Mouse (Mus musculus): ENCODE results near the gene Arhgap31. TPM values are rescaled to one million over a fixed set of nuclear protein-coding genes. Genes with fewer than 3 reads are reported as not detected.
"Not testable (repeated sequence)": the region's sequence is repeated elsewhere in the genome, so short reads cannot be mapped to it uniquely, and the experiment has no call there.

Gene Arhgap31
- polyA plus RNA-seq, 1 experiment from 2014 or later = 17.3 TPM

GRCm38 (mm10) chr16:38730921-38731320 is 17.8 kb upstream of the Arhgap31 start:
- Histone ChIP-seq H3K27ac (replicated peaks; ENCODE audit: low read depth, low read length) (no peak overlapping the region), H3K4me2 (ENCODE audit: low read depth, low read length) (peak overlapping the region; percentile 42; the same call in 1 of the 2 replicates)
- 46% methylated on average over 8 of the region's 8 CpGs for WGBS

DNA sequence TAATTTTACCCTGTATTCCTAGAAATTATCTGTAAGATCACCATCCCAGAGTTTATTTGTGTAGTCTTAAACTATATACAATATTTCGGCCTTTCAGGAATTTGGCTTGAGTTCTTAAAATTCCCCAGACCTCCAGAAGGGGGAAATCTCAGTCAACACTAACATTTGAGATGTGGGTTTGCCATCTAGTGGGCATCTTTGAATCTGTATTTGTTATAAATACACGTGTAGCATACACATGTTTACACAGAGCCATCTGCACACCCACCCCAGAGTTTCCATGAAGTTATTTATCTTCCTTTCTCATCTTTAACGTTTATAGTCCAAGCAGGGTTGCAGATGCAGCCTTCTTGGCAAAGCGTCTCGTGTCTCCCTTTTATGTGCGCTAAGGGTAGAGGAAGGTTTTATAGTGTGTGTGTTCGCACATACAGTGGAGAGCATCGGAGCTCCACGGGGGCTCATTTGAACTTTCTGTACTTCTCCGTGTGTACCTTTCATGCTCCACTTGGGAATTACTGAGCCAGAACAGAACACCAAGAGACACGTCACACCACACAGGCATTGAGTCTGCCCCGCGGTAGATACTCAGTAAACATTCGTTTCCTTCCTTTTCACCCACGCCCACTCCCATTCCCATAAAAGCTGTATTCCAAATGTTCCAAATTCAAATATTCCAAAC is 16.7 kb upstream of the Arhgap31 start:
- Histone ChIP-seq H3K4me2 (ENCODE audit: low read depth, low read length) (peak overlapping the region; percentile 42), H3K9ac (ENCODE audit: low read depth, low read length) (0 out of 2 replicates have a peak overlapping the region, but pooled peaks have one; percentile 30), H3K27ac (replicated peaks; ENCODE audit: low read depth, low read length) (peak overlapping the region; percentile 28), H3K4me3 (ENCODE audit: low read depth, low read length) (peak overlapping the region; percentile 14; the same call in 1 of the 2 replicates), H3K4me1 (ENCODE audit: control insufficient read depth, insufficient read depth, low read length) (peaks cover 5% of the 10 kb centered on the region; the same call in 1 of the 2 replicates), H3K9me3 (ENCODE audit: control insufficient read depth, low read length) (no peaks in the 10 kb centered on the region), H3K36me3 (ENCODE audit: control insufficient read depth, insufficient read depth, low read length) (no peaks in the 10 kb centered on the region), H3K27me3 (replicated peaks; ENCODE audit: control insufficient read depth, insufficient read depth, low read length) (no peaks in the 10 kb centered on the region)
- 44% methylated on average over 15 of the region's 15 CpGs for WGBS
- peak; percentile 68; the same call in 1 of the 2 replicates for ATAC-seq (ENCODE audit: low read depth)
- peak; percentile 88 for DNase-seq (ENCODE audit: low spot score)

More at GRCm38 (mm10) chr16:38730921-38731320, 17.8 kb upstream of the Arhgap31 start:
- no peak overlapping the region for H3K4me3 ChIP-seq (ENCODE audit: low read depth, low read length)
- H3K4me1 ChIP-seq (ENCODE audit: control insufficient read depth, insufficient read depth, low read length) = peaks cover 5% of the 10 kb centered on the region; the same call in 1 of the 2 replicates
- no peak for ATAC-seq (ENCODE audit: low read depth)
- H3K36me3 ChIP-seq (ENCODE audit: control insufficient read depth, insufficient read depth, low read length) = no peaks in the 10 kb centered on the region
- no peaks in the 10 kb centered on the region for H3K9me3 ChIP-seq (ENCODE audit: control insufficient read depth, low read length)
- H3K27me3 ChIP-seq (replicated peaks; ENCODE audit: control insufficient read depth, insufficient read depth, low read length) = no peaks in the 10 kb centered on the region
- no peak overlapping the region for H3K9ac ChIP-seq (ENCODE audit: low read depth, low read length)
- no peak for DNase-seq (ENCODE audit: low spot score)

DNA sequence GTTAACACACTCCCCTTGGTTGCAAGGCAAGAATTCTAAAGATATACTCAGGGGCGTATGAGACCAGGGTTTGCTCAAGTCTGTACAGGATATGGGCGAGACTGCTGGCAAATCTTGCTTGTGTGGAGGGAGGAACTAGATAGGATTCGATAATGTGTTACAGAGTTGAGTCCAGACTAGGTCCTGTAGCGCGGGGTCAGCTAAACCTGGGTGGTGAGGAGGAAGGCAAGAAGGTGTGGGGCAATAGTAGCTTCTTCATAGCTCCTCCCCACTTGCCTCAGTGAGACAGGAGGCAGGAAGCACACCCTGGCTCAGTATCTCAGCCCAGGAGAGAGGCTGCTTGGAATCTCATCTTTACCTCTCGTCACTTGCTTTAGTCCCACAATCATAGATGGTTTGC is 16.1 kb upstream of the Arhgap31 start:
- no peak for ATAC-seq (ENCODE audit: low read depth)

DNA sequence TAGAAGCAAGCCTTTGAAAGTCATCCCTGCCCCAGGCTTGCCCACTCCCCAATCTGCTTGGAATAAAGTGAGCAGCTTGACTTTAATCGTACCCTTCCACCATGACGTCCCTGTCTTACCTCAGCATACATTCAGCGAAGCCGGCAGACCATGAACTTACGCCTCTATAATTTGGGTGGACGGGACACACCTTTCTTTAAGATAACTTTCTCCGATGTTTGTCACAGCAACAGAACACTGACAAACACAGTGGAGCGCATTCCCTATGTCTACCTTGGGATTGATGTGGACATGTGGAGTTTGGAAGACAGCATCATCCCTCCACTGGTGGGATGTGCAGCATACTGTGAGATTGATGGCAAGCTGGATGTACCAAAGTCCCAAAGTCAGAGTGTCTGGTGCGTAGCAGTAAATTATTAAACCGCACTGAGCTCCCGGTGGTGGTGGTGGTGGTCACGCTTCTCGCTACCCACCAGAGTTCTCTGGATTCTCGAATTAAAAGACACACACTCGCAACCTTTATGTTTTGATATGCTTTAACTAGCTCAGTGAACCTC is 15.6 kb upstream of the Arhgap31 start:
- no peak overlapping the region for H3K9ac ChIP-seq (ENCODE audit: low read depth, low read length)
- DNase-seq (ENCODE audit: low spot score) (no peak), ATAC-seq (ENCODE audit: low read depth) (no peak)
- no peaks in the 10 kb centered on the region for H3K27me3 ChIP-seq (replicated peaks; ENCODE audit: control insufficient read depth, insufficient read depth, low read length)
- no peaks in the 10 kb centered on the region for H3K36me3 ChIP-seq (ENCODE audit: control insufficient read depth, insufficient read depth, low read length)
- WGBS = 92% methylated on average over 15 of the region's 15 CpGs
- H3K27ac ChIP-seq (replicated peaks; ENCODE audit: low read depth, low read length) = no peak overlapping the region
- peaks cover 5% of the 10 kb centered on the region; the same call in 1 of the 2 replicates for H3K4me1 ChIP-seq (ENCODE audit: control insufficient read depth, insufficient read depth, low read length)
- H3K4me3 ChIP-seq (ENCODE audit: low read depth, low read length) = no peak overlapping the region
- no peak overlapping the region for H3K4me2 ChIP-seq (ENCODE audit: low read depth, low read length)
- H3K9me3 ChIP-seq (ENCODE audit: control insufficient read depth, low read length) = no peaks in the 10 kb centered on the region

More for the DNA sequence above, 16.1 kb upstream of the Arhgap31 start:
- DNase-seq (ENCODE audit: low spot score) = no peak
- H3K4me1 ChIP-seq (ENCODE audit: control insufficient read depth, insufficient read depth, low read length) = peaks cover 5% of the 10 kb centered on the region; the same call in 1 of the 2 replicates
- no peaks in the 10 kb centered on the region for H3K9me3 ChIP-seq (ENCODE audit: control insufficient read depth, low read length)
- no peak overlapping the region for H3K27ac ChIP-seq (replicated peaks; ENCODE audit: low read depth, low read length)
- H3K36me3 ChIP-seq (ENCODE audit: control insufficient read depth, insufficient read depth, low read length) = no peaks in the 10 kb centered on the region
- H3K27me3 ChIP-seq (replicated peaks; ENCODE audit: control insufficient read depth, insufficient read depth, low read length) = no peaks in the 10 kb centered on the region
- no peak overlapping the region for H3K4me2 ChIP-seq (ENCODE audit: low read depth, low read length)
- no peak overlapping the region for H3K9ac ChIP-seq (ENCODE audit: low read depth, low read length)
- WGBS = 79% methylated on average over 6 of the region's 6 CpGs
- no peak overlapping the region for H3K4me3 ChIP-seq (ENCODE audit: low read depth, low read length)

DNA sequence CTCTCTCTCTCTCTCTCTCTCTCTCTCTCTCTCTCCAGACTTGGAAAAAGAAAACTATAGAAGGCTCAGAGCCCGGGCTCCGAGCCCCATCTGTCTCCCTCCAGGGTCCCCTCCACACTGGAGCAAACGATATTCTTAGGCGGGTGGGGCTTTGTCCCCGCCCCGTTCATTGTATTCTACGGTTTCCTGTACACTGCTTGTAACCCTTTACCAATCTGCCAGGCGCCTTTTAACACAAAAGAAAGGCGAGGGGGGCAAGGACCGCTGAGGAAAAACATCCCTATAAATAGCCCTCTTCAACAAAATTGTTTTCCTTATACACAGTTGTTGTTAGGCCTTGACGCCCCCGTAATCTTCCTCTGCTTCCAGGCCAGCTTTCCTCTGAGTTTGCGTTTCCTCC is 11.9 kb upstream of the Arhgap31 start:
- no peak overlapping the region for H3K4me3 ChIP-seq (ENCODE audit: low read depth, low read length)
- DNase-seq (ENCODE audit: low spot score) (no peak), ATAC-seq (ENCODE audit: low read depth) (no peak)
- no peaks in the 10 kb centered on the region; the same call in 1 of the 2 replicates for H3K4me1 ChIP-seq (ENCODE audit: control insufficient read depth, insufficient read depth, low read length)
- no peak overlapping the region for H3K27ac ChIP-seq (replicated peaks; ENCODE audit: low read depth, low read length)
- H3K9ac ChIP-seq (ENCODE audit: low read depth, low read length) = no peak overlapping the region
- no peak overlapping the region for H3K4me2 ChIP-seq (ENCODE audit: low read depth, low read length)
- H3K9me3 ChIP-seq (ENCODE audit: control insufficient read depth, low read length) = no peaks in the 10 kb centered on the region
- H3K27me3 ChIP-seq (replicated peaks; ENCODE audit: control insufficient read depth, insufficient read depth, low read length) = no peaks in the 10 kb centered on the region
- 67% methylated on average over 13 of the region's 13 CpGs for WGBS
- no peaks in the 10 kb centered on the region for H3K36me3 ChIP-seq (ENCODE audit: control insufficient read depth, insufficient read depth, low read length)

DNA sequence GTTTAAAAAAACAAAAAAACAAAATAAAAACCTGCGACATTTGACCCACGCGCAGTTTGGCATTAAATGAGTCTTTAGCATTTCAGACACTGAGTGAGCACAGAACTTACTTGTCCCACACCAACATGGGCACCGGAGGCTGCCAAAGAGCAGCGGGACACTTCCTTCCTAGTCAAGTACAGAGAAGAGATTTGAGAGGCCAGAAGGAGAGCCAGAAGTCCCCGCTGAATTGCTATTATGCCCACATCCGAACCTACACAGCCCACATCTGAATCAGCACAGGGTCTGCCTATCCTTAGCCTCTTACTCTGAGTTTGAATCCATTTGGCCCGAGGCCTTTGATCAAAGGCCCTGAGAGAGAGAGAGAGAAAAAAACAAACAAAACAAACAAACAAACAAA is 11.2 kb upstream of the Arhgap31 start:
- Histone ChIP-seq H3K4me3 (ENCODE audit: low read depth, low read length) (no peak overlapping the region), H3K27me3 (replicated peaks; ENCODE audit: control insufficient read depth, insufficient read depth, low read length) (no peaks in the 10 kb centered on the region), H3K9ac (ENCODE audit: low read depth, low read length) (no peak overlapping the region), H3K36me3 (ENCODE audit: control insufficient read depth, insufficient read depth, low read length) (no peaks in the 10 kb centered on the region), H3K4me2 (ENCODE audit: low read depth, low read length) (no peak overlapping the region), H3K4me1 (ENCODE audit: control insufficient read depth, insufficient read depth, low read length) (no peaks in the 10 kb centered on the region), H3K27ac (replicated peaks; ENCODE audit: low read depth, low read length) (0 out of 2 replicates have a peak overlapping the region, but pooled peaks have one; percentile 24), H3K9me3 (ENCODE audit: control insufficient read depth, low read length) (no peaks in the 10 kb centered on the region)
- DNase-seq (ENCODE audit: low spot score) (no peak), ATAC-seq (ENCODE audit: low read depth) (no peak)
- WGBS = 67% methylated on average over 8 of the region's 8 CpGs

- no peak overlapping the region for H3K4me2 ChIP-seq (ENCODE audit: low read depth, low read length)
- H3K9ac ChIP-seq (ENCODE audit: low read depth, low read length) = no peak overlapping the region
- no peaks in the 10 kb centered on the region for H3K27me3 ChIP-seq (replicated peaks; ENCODE audit: control insufficient read depth, insufficient read depth, low read length)
- no peak overlapping the region for H3K27ac ChIP-seq (replicated peaks; ENCODE audit: low read depth, low read length)
- no peaks in the 10 kb centered on the region for H3K4me1 ChIP-seq (ENCODE audit: control insufficient read depth, insufficient read depth, low read length)
- WGBS = 89% methylated on average over 8 of the region's 9 CpGs
- H3K4me3 ChIP-seq (ENCODE audit: low read depth, low read length) = no peak overlapping the region
- no peaks in the 10 kb centered on the region for H3K9me3 ChIP-seq (ENCODE audit: control insufficient read depth, low read length)
- no peak for DNase-seq (ENCODE audit: low spot score)
- ATAC-seq (ENCODE audit: low read depth) = no peak
- no peaks in the 10 kb centered on the region for H3K36me3 ChIP-seq (ENCODE audit: control insufficient read depth, insufficient read depth, low read length)
These were observed 8.3 kb upstream of the Arhgap31 start for GRCm38 (mm10) chr16:38721377-38721776.

GRCm38 (mm10) chr16:38714259-38714526 is 1.1 kb upstream of the Arhgap31 start:
- WGBS = 51% methylated on average over 11 of the region's 12 CpGs
- Histone ChIP-seq H3K4me1 (ENCODE audit: control insufficient read depth, insufficient read depth, low read length) (peaks cover 14% of the 10 kb centered on the region; the same call in 1 of the 2 replicates), H3K4me2 (ENCODE audit: low read depth, low read length) (peak overlapping the region; percentile 77), H3K4me3 (ENCODE audit: low read depth, low read length) (peak overlapping the region; percentile 17; the same call in 1 of the 2 replicates), H3K27ac (replicated peaks; ENCODE audit: low read depth, low read length) (peak overlapping the region; percentile 95; the same call in 1 of the 2 replicates)
- not testable (repeated sequence) for DNase-seq (ENCODE audit: low spot score); H3K27me3 ChIP-seq (replicated peaks; ENCODE audit: control insufficient read depth, insufficient read depth, low read length); ATAC-seq (ENCODE audit: low read depth); H3K36me3 ChIP-seq (ENCODE audit: control insufficient read depth, insufficient read depth, low read length); H3K9ac ChIP-seq (ENCODE audit: low read depth, low read length); H3K9me3 ChIP-seq (ENCODE audit: control insufficient read depth, low read length)
